Mouse (Mus musculus): ENCODE measurements around the gene AI597479.

- no peak for TF ChIP-seq FLI1 (IDR thresholded peaks at IDR 0.05; ENCODE audit: low read length)
- no peak for TF ChIP-seq GATA1 (IDR thresholded peaks at IDR 0.05; ENCODE audit: borderline replicate concordance, low read length)
Measured at GRCm38 (mm10) chr1:43157907-43158306, 59.4 kb downstream of the AI597479 start.
